Mouse (Mus musculus) cerebellum, adult 11 months (tissue): ENCODE data around the gene Slc7a7.

Experiments used
- DNase-seq: peaks from one replicate; pipeline ENCODE4 v3.0.0; 2022

The Slc7a7 gene

DNA sequence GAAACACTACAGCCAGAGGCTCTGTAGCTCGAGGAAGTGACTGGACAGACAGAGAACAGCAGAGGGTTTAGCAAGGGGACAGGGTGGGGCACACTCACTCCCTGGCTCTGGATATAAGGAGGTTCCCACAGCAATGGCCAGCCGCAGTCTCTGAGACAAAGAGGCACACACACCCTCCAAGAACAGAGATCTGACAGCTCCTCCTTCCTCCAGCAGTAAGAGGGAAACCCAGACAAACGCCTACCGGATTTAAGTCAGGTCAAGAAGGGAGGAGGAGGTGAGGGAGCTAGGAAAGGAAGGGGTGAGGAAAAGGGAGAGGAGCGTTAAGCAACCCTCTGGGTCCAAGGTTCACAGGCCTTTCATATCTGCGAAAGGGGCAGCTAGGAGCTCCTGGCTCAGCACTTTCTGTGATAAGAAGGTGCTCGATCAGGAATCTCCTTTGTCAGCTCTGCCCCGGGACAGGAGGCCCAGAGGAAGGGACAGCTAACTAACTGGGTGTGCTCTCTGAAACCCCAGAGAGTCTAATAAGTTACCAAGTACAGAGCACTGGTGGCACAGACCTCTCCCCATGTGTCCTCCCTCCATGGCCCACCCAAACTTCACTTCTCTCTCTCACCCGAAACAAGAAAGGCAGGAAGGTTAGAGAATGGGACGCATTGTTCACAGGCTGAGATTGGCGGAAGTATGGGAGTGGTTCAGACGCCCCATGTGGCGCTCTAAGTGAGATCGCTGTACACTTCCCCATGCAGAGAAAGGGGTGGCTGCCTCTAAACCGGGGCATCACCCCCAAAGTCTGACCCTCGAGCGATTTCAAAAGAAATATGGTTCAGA, 7.4 kb downstream of the Slc7a7 start:
- no peak for DNase-seq

DNA sequence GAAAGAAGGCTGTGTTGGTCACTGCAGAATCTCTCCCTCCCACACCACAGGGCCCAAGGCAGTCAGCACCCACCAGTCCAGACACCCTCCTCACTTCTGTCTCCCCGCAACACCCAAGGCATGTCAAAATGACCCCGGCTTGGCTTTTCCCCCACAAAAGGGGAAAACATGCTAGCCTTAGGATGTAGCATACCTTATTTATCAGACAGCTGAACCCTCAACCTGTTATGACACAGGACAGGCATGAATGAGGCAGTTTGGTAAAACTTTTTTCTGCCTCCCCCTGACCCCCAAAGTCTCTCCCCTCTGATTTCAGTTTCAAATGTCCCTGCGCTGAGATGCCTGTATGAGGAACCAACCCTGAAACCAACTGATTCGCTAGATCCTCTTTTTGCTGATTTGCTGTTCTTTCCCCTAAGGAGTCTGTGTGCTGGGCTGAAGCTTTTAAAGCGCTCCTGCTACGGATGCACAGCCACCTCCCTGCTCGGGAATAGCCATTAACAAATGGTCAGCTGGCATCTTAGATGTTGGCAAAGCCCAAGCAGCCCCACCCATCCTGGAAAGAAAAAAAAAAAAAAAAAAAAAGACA, 8.4 kb downstream of the Slc7a7 start:
- no peak for DNase-seq

DNA sequence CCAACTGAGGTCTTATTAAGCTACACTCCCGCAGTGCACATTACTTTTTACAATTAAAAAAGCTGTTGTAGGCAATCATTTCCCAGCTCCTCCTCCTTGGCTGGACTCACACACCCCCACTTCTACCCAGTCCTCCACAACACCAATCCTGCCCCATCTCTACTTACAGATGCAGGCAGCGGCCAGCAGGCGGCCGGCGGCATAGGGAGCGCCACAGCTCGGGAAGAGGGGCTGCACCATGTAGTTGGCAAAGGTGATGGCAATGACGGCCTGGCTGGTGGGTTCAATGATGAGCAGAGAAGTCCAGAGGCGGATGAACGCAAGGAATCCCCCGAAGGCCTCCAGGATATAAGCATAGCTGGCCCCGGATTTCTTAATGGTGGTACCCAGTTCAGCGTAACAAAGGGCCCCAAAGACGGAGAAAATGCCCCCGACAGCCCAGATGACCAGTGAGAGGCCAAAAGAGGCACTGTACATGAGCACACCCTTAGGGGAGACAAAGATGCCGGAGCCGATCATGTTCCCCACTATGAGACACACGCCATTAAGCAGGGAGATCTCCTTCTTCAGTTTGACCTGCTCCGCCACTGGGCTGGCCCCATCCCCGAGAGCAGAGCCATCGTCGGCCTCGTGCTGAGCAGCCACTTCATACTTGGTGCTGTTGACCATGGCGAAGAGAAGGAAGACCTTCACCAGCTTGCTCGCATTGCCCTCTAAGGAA, 9.1 kb downstream of the Slc7a7 start:
- DNase-seq, result no peak

DNA sequence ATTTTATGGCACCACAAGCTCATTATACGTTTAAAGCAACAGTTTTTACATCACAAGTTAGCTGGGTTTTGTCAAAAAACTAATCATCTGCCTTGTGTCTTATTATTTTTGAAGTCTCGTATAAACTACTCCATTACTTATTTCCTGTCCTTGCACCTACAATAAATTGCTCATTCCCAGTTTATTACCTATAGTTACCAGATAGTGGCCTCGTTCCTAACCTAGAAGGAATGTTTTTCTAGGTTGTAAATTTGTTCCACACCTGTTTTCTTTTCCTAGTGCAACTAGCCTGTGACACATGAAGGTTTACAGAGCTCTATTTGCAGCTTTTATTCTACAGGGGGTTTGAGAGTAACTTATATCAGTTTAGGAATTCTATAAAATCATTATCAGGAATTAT, 15.9 kb downstream of the Slc7a7 start:
- DNase-seq, result no peak

DNA sequence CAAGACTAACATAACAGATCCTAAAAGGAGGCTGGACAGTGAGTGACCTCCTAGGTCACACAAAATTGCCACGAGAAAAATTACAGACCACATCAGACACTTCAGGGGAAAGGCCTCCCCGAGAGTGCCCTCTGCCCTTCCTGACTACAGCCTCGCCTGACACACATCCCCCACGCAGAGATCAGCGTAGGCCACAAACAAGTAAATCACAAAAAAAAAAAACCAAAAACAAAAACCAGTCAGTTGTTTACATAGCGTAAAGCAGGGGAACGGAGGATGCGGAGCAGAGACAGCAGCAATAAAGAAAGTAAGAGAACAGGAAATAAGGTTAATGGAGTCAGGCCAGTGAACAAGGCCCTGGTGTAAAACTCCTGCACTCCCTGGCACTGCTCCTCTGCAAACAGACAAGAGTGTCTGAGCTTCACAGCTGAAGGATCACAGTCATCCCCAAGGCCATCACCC, 18.6 kb downstream of the Slc7a7 start:
- no peak for DNase-seq

DNA sequence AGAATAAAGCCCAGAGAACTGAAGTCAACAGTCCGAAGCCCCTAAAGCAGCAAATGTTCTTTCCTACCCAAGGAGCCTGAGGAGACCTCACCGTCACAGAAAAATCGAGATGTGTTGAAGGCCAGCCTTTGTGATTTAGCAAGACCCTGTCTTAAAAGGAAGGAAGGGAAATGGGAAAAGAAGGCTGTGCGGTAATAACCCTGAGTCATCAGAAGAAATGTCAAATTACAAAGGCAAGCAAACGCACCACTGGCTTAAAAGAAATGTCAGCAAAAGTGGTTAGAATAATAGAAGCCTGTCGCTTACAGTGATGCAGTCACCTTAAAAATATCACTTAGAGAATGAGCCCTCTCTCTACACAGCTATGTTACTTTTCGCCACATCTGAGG, 19.1 kb downstream of the Slc7a7 start:
- no peak for DNase-seq

DNA sequence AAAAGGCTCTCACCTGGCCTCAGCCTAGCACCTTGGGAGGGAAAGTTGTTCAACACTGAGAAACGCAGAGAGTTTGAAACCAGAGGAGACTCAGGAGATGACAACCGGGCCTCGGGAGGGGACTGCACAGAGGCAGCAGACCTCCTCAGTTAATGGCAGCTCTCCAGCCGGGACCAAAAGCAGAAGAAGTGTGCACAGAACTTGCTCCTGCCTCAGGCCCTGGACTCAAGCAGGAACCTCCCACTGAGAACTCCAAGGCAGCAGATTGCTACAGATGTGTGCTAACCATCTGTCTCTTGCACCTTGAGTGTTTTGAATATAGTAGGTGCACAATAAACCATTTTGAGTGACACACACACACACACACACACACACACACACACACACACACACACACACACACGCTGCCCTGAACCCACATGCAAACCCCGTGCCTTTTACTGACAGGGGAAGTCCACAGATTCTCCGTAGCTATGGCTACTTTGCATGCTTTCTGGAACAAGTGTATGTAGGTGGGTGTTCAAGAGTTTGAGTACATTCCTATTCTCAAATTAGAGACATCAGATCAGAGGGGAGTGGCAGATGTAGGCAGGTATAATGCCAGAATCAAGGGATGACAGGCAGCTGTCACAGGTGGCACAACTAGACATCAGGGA, 19.6 kb downstream of the Slc7a7 start:
- no peak for DNase-seq

DNA sequence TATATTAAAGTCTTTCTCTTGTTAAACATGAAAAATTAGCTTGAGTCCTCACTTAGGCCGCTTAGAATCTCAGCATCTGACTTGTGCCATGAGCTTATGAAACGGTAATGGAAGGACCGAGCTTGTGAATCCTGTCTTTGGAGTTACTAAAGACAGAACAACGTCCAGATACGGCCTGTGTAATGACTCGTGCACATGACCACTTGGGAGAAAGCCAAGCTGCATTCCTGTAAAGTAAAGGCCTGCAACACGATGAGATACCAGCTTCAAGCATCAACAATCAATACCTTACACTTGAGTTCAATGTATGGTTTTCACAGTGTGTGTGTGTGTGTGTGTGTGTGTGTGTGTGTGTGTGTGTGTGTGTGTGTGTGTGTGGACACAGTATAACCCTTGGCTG, 20.9 kb downstream of the Slc7a7 start:
- no peak for DNase-seq

DNA sequence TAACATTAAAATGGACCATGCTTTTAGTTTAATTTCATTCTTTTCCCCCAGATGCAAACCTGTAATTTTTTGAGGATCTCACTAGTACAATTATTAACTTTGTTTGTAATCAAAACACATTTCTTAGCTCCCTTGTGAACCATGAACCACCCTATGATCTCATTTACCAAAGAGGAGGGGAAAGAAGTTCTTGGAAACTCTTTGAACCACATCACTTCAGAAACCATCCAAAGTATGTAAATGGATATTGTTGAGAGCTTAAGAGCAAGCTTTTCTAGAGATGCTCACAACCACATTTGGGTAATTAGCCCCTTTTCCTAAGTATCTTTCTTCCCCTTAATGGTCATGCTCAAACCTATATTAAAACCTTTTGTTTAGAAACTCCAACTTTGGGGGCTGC, 23.3 kb downstream of the Slc7a7 start:
- DNase-seq, result no peak

DNA sequence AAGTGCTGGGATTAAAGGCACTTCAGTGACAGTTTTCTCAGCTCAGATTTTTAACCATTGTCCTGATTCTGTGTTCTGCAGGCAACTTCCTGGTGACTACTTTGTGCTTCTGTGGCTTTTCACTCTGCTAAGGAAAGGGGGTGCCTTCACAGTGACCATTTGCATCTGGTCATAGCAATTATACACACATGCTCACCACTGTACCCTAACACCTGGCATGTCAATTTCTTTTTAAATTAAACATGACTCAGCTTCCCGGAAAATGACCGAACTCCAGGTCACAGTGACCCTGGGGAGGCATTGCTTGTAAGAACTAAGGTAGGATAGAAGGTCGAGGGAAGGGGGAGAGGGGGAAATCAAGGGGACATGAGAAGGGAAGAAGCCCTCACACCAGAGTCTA, 23.8 kb downstream of the Slc7a7 start:
- DNase-seq, result no peak

DNA sequence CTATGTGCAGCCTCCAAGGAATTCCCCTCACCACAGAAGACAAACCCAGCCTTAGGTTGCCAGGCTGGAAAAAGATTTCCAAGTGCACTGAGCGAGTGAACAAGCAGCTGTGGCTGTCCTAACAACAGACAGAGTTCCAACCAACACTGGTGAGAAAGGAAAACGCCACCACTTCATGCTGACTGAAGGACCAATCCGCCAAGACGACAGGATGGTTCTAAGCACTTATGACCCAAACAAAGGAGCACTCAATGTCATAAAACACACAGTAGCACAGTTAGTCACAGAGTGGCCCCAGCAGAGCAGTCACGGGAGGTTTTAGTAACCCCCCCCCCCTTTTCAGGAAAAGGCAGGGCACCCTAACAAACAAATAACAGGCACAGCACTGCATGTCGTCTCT, 26.7 kb downstream of the Slc7a7 start:
- no peak for DNase-seq

DNA sequence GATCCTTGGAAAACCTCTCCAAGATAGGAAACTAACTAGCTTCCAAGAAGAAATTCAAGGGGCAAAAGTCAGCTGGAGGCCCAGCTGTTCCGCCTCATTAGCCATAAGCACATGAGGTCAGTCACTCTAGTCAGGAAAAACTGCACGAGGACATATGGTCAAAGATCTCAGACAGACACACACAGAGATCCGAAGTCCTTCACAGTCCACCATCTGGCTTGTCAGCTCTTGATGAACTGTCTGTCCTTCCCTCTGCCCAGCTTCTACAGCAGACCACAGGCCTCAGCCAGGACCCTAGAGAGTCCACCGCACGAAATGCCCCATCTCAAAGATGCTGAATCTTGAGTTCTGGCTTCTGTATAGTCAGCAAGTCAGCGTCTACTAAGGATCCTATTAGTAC, 30.0 kb downstream of the Slc7a7 start:
- DNase-seq, result no peak

DNA sequence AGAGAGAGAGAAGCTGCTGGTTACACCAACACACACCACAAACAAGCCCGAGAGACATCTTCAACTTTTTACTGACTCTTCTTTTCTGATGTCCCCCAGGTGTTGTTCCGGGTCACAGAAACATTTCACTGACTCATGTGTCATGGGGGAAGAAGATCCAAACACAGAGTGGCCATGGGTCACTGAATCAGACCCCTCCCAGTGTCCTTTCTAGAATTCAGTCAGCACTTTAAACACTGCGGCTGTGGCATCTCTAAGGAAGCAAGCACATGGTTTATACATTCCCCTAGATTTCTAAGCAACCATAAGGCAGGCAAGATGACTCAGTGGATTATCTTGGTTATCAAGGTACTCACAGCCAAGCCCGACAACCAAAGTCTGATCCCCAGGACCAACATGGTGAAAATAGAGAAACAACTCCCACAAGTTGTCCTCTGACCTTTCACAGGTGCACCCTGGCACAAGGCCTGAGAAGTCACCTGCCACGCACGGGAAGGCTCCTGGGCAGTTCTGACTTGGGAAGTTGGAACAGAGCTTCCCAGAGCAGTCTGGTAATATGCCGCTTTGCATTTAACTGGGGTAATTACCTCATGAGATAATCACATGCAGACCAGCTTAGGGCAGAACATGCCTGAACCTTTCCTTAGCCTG, 31.5 kb downstream of the Slc7a7 start:
- DNase-seq, result no peak

DNA sequence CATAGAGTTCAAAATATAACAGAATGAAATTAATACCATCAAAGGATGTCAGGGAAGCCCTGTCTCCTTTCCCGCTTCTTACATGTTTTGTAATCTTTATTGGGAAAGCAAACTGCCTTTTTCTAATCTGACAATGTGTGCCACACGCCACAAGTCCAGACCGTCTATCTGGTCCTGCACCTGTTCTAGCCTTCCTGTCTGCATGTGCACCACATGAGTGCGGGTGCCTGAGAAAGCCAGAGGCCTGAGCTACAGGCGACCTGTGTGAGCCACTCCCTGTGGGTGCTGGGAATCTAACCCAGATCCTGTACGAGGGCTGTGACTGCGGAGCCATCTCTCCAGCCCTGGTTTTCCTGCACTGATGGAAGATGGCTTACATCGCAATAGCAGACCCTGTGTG, 33.2 kb downstream of the Slc7a7 start:
- no peak for DNase-seq

DNA sequence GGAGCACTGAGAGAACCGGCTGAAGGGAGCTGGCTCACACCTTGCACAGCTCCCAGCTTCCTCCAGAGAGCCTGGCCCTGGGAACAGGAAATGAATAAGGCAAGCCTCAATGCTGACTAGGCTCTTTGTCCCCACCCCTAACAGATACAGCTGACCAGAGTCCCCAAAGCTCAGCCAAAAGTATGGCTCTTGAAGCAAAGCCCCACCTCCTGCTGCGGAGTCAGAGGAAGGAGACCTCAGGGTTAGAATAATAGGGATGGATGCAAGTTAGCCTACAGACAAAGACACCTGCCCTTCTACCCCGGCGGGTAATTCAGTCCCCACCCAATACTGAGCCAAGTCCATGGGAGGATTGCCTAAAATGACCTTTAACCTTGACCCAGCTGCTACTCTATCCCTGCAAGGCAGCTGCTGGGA, 34.2 kb downstream of the Slc7a7 start:
- no peak for DNase-seq

DNA sequence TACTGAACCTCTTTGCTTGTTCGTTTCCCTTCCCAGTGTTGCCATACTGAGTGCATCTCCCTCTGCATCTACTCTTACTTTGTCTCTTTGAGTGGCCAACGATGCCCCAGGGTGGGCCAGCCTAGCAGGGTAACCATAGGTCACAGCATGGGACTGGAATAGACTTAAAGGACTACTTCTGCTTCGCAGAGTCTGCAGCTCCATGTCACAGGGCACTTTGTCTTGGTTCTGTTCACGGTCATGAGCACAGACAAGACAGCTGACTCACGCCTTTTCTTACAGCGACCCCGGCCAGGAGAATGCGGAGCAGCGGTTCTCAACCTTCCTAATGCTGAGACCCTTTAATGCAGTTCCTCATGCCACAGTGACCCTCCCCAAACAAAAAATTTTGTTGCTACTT, 34.9 kb downstream of the Slc7a7 start:
- no peak for DNase-seq

DNA sequence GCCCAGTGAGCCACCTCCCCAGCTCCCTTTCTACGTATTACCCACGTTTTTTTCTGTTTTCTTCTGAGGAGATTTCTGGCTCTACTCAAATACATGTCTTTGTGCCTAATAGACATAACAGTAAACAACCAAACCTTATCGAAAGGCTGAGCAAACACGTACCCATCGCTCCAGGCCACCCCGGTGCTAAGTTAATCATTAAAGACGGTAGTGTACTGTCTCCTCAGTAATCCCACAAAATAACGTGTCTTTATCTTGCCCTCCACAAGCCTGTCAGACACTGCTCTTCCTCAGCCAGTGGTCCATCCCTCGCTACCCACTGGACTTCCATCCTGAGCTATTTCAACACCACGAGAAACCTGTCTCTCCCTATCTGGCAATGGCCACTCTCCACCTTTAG, 35.8 kb downstream of the Slc7a7 start:
- DNase-seq, result no peak

DNA sequence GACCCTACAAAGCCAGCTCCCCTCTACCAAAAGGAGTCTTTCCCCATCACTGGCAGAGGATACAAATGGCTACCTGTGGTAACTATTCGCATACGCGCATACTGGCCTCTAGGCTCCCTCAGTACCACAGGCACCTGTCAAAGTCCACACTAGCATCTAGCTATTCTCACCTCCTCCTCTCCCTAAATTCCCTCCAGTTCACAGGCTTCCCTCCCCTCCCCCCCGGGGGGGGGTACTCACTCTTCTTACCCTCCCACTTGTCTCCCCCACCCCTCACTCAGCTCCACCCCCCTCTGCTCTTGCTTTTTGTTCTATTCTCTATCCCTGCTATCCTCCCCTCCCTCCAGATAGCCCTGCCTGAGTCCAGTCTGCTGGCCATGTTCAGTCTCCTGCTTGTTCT, 37.0 kb downstream of the Slc7a7 start:
- DNase-seq, result no peak

DNA sequence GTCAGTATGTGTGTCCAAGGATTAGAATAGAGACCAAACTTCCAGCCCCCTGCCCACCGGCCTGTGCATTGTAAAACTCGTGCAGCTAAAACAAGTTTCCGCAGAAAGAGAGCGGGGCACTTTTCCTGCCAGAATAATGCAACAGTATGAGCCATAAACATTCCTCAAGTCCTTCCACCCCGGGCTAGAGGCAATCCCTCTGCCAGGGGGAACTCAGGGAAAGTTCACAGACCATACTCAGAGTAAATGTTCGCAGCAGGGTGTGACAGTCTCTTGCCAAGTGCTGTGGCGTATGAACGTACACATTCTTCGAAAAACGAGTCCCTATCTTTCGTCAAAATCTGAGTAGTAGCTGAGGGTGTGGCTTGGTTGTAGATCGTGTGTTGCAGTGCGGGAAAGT, 38.0 kb downstream of the Slc7a7 start:
- no peak for DNase-seq

DNA sequence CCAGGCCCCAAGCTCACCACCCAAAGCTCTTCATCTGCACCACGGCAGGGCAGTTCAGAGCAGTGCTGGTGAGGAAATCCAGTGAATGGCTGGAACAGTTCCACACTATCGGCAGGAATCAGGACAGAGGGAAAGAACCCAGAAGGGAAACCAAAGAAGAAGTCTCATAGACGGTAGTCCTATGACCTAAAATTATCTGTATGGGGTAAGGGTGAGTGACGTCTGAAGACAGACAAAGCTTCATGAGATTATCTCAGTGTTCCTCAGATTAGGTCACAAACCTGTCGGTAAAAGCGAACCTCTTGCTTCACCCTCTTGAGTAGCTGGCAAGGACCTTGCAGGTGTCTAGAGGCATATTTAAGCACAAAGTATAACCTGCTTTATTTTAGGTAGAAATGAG, 40.4 kb downstream of the Slc7a7 start:
- no peak for DNase-seq

DNA sequence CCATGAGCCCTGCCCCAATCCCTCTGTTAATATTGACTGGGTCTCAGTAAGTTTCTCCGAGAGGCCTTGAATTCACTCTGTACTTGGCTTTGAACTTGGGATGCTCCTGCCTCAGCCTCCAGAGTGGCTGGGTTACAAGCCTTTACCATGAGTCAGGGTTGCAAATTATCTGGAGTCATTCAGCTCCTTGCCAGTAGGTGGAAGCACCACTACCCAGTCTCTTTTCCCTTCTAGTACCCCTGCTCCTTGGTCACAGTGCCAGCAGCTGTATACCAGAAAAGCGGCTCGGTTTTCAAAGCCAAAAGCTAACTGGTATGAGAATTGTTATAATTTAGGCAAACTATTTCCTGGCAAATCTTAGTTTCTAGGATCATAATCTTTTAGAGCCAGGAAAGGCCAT, 41.7 kb downstream of the Slc7a7 start:
- no peak for DNase-seq

DNA sequence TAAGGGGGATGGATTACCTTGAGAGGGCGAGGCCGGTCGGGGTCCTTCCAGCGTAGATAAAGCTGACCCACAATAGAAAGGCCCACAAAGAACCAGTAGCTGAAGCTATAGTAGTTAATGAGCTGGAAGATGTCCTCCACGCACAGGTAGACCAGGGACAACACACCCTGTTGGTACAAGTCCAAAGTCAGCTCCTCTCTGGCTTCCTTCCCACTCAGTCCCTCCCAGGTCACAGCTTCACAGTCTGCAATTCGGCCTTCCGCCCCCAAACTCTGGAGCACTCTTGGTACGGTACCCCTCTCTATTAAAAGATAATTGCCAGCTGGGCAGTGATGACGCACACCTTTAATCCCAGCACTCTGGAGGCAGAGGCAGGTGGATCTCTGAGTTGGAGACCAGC, 44.7 kb downstream of the Slc7a7 start:
- DNase-seq, result no peak

DNA sequence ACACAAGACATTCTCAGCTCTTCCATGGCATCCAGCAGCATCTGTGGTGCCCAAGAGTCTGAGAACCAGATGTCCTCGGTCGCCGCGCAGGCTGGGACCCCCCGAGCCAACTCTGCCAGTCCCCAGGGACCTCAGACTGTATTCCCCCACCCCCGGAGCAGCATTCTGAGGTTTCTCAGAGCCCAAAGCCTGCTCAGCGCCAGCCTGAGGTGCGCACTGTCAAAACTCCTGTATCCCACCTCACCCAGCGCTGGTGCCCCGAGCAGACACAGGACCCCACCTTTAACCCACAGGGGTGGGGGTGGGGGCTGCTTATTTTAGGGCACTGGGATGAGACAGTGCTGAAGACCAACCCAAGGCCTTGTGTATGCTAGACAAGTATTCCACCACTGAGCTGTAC, 46.1 kb downstream of the Slc7a7 start:
- DNase-seq, result no peak
